Mouse (Mus musculus) limb, embryonic 13.5 days (tissue): ENCODE results near the gene Spata32. TPM values are rescaled to one million over a fixed set of nuclear protein-coding genes. Genes with fewer than 3 reads are reported as not detected.
A peak's percentile ranks its signal among the peaks of the same experiment; 100 is the strongest.

Experiments
- ATAC-seq: fragments of 200-750 bp; cut with Nextera tagmentation; 2 replicates; pipeline ENCODE4 v1.8.0; 2017; ENCODE audit warnings: low read depth, moderate number of reproducible peaks, moderate TSS enrichment; ENCODE audit not compliant: low FRiP score
- H3K27ac ChIP-seq: fragments of 300-500 bp; sonication (generic); 2 replicates; pipeline ENCODE4 v1.5.1; 2015; ENCODE audit warnings: inconsistent platforms, mild to moderate bottlenecking, moderate library complexity
- H3K27me3 ChIP-seq: fragments of 300-500 bp; sonication (generic); 2 replicates; pipeline ENCODE4 v1.6.1; 2015; ENCODE audit warnings: mild to moderate bottlenecking, inconsistent platforms
- H3K36me3 ChIP-seq: fragments of 300-500 bp; sonication (generic); 2 replicates; pipeline ENCODE4 v1.6.1; 2015; ENCODE audit warnings: inconsistent platforms, mild to moderate bottlenecking, moderate library complexity
- H3K4me1 ChIP-seq: fragments of 300-500 bp; sonication (generic); 2 replicates; pipeline ENCODE4 v1.6.1; 2015; ENCODE audit warnings: inconsistent platforms
- H3K4me2 ChIP-seq: fragments of 300-500 bp; sonication (generic); replicated peaks from 2 replicates; pipeline ENCODE4 v1.6.1; 2015; ENCODE audit warnings: inconsistent platforms, mild to moderate bottlenecking, moderate library complexity
- H3K4me3 ChIP-seq: fragments of 300-500 bp; sonication (generic); 2 replicates; pipeline ENCODE4 v1.5.1; 2015; ENCODE audit warnings: moderate library complexity, mild to moderate bottlenecking, inconsistent platforms
- H3K9ac ChIP-seq: fragments of 300-500 bp; sonication (generic); 2 replicates; pipeline ENCODE4 v1.6.1; 2015; ENCODE audit warnings: mild to moderate bottlenecking, inconsistent platforms
- H3K9me3 ChIP-seq: fragments of 300-500 bp; sonication (generic); 2 replicates; pipeline ENCODE4 v1.6.1; 2016; ENCODE audit warnings: inconsistent platforms
- WGBS: fragments of 180-500 bp; shearing (Covaris S2); methylation state at CpG from one replicate; pipeline ENCODE4 v1.1.7; 2015; 5-methylcytosine and 5-hydroxymethylcytosine counted together
- polyA plus RNA-seq: library from polyadenylated mRNA; unstranded; fragments of >200 nt; fragmentation: Nextera tagmentation; extraction: Ambion mirVana; gene quantifications from 2 replicates; pipeline ENCODE4 v1.2.1, GENCODE M21; 2015

Gene Spata32
- polyA plus RNA-seq, 1 experiment from 2014 or later = not detected

GRCm38 (mm10) chr11:103260034-103260433 lies 41.8 kb upstream of the Spata32 start:
- no peak overlapping the region for H3K27ac ChIP-seq
- H3K9ac ChIP-seq = no peak overlapping the region
- no peak overlapping the region for H3K4me2 ChIP-seq
- WGBS = 95% methylated on average over 5 of the region's 5 CpGs
- no peak for ATAC-seq
- H3K36me3 ChIP-seq = peaks cover 2% of the 10 kb centered on the region; the same call in 1 of the 2 replicates
- H3K4me3 ChIP-seq = no peak overlapping the region
- no peaks in the 10 kb centered on the region for H3K9me3 ChIP-seq
- H3K27me3 ChIP-seq = no peaks in the 10 kb centered on the region
- H3K4me1 ChIP-seq = peaks cover 28% of the 10 kb centered on the region

DNA sequence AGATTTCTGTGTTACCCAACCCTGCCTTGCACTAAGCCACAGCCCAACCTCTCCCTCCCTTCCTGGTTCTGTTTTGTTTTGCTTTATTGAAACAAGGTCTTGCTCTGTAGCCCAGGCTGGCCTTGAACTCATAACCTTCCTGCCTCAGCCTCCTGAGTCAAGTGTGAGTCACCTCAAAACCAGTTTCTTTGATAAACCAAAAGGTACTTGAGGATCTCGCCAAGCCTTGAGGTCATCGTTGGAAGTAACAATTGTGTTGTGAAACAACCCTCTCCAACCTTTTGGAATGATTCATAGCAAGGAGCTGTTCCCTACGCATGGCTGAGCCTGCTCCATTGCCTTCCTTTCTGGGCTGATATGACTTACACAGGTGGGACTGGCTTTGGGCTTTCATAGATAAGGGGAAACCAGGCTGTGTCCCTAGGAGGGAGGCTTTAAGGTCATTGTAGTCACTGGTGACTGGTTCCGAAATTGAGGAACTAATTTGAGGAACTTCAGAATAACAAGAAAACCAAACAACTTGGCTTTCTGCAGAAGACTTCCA lies 39.8 kb upstream of the Spata32 start:
- ATAC-seq = no peak
- no peaks in the 10 kb centered on the region for H3K9me3 ChIP-seq
- H3K9ac ChIP-seq = no peak overlapping the region
- peaks cover 11% of the 10 kb centered on the region; the same call in 1 of the 2 replicates for H3K4me1 ChIP-seq
- peaks cover 2% of the 10 kb centered on the region; the same call in 1 of the 2 replicates for H3K36me3 ChIP-seq
- H3K4me3 ChIP-seq = no peak overlapping the region
- H3K27me3 ChIP-seq = no peaks in the 10 kb centered on the region
- no peak overlapping the region for H3K4me2 ChIP-seq
- no peak overlapping the region for H3K27ac ChIP-seq
- WGBS = 85% methylated on average over 4 of the region's 4 CpGs

- Histone ChIP-seq H3K9me3 (no peaks in the 10 kb centered on the region), H3K9ac (no peak overlapping the region), H3K27me3 (no peaks in the 10 kb centered on the region), H3K27ac (no peak overlapping the region), H3K36me3 (no peaks in the 10 kb centered on the region), H3K4me3 (no peak overlapping the region), H3K4me1 (peaks cover 14% of the 10 kb centered on the region), H3K4me2 (no peak overlapping the region)
- ATAC-seq = no peak; the same call in 1 of the 2 replicates
- 68% methylated on average over 5 of the region's 5 CpGs for WGBS
These were observed 35.4 kb upstream of the Spata32 start for GRCm38 (mm10) chr11:103253605-103254004.

DNA sequence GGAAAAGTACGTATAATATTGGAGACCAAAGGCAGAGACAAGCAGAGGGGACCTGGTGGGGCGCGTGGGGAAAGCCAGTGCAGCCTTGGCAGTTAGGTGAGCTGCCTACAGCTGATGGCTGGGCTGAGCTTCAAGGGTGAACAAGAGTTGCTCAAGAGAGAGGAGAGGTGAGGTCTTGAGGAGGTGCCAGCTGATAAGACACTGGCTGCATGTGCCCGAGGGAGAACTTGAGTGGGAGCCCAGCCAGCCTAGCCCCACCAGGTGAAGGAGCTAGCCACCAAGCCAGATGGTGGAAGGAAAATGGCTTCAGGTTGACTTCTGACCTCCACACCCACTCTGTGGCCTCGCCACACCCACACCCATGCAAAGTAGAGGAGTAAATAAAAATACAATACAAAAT lies 34.1 kb upstream of the Spata32 start:
- ATAC-seq = no peak
- no peak overlapping the region for H3K4me2 ChIP-seq
- H3K4me3 ChIP-seq = no peak overlapping the region
- H3K36me3 ChIP-seq = no peaks in the 10 kb centered on the region
- no peaks in the 10 kb centered on the region for H3K27me3 ChIP-seq
- WGBS = 90% methylated on average over 5 of the region's 5 CpGs
- peaks cover 26% of the 10 kb centered on the region for H3K4me1 ChIP-seq
- no peak overlapping the region for H3K9ac ChIP-seq
- no peak overlapping the region for H3K27ac ChIP-seq
- H3K9me3 ChIP-seq = no peaks in the 10 kb centered on the region

DNA sequence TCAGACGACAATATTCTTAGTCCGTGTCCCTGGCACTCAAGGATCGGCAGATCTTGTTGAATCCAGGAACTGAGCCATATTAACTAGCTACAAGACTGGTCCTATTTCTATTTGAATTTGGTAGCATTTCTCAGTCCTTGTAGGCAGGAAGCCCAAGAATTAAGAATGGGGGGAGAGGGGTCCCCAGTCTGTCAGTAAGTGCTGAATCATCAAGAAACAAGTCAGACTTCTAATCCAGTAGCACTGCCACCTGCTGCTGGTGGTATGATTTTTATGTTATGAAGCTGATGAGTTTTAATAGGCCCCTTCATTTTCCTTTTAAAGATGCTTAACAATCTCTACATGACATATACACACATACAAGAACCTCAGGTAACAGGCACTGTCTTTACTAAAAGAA lies 32.1 kb upstream of the Spata32 start:
- WGBS = 95% methylated on average over 3 of the region's 3 CpGs
- H3K9ac ChIP-seq = no peak overlapping the region

GRCm38 (mm10) chr11:103249509-103249908 lies 31.3 kb upstream of the Spata32 start:
- H3K27me3 ChIP-seq = no peaks in the 10 kb centered on the region
- WGBS = 60% methylated on average over 6 of the region's 6 CpGs
- H3K36me3 ChIP-seq = no peaks in the 10 kb centered on the region
- H3K4me2 ChIP-seq = no peak overlapping the region
- no peak overlapping the region for H3K27ac ChIP-seq
- no peak overlapping the region for H3K4me3 ChIP-seq
- peaks cover 47% of the 10 kb centered on the region for H3K4me1 ChIP-seq
- no peaks in the 10 kb centered on the region for H3K9me3 ChIP-seq
- ATAC-seq = no peak
- no peak overlapping the region for H3K9ac ChIP-seq

More for the DNA sequence above, 32.1 kb upstream of the Spata32 start:
- H3K27ac ChIP-seq = no peak overlapping the region
- H3K36me3 ChIP-seq = no peaks in the 10 kb centered on the region
- no peak overlapping the region for H3K4me2 ChIP-seq
- H3K4me3 ChIP-seq = no peak overlapping the region
- no peaks in the 10 kb centered on the region for H3K27me3 ChIP-seq
- H3K9me3 ChIP-seq = no peaks in the 10 kb centered on the region
- no peak for ATAC-seq
- H3K4me1 ChIP-seq = peaks cover 42% of the 10 kb centered on the region

DNA sequence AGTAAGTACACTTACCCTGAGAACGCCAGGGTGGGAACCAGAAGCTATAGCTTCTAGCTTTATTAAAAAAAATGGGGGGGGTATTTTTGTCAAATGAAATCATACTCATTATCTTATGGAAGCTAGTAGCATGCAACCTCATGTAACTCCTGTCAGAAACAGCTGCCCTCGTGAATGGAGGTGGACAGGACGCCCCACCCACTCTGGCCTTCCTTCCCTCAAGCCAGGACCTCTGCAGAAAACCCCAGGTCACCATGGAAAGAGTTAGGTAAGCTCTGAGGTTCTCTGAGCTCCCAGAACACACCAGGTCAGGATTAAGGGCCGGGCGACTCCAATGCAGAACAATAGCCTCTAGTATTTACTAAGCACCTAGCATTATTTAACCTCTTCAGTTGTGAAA lies 30.6 kb upstream of the Spata32 start:
- Histone ChIP-seq H3K4me3 (no peak overlapping the region), H3K9ac (no peak overlapping the region), H3K4me2 (no peak overlapping the region), H3K27me3 (no peaks in the 10 kb centered on the region), H3K4me1 (peaks cover 50% of the 10 kb centered on the region), H3K36me3 (no peaks in the 10 kb centered on the region; the same call in 1 of the 2 replicates), H3K27ac (no peak overlapping the region), H3K9me3 (no peaks in the 10 kb centered on the region)
- no peak for ATAC-seq
- 60% methylated on average over 5 of the region's 5 CpGs for WGBS

- WGBS = 66% methylated on average over 11 of the region's 11 CpGs
- Histone ChIP-seq H3K4me2 (no peak overlapping the region), H3K4me3 (no peak overlapping the region), H3K9ac (no peak overlapping the region), H3K27me3 (no peaks in the 10 kb centered on the region), H3K36me3 (no peaks in the 10 kb centered on the region; the same call in 1 of the 2 replicates), H3K27ac (no peak overlapping the region; the same call in 1 of the 2 replicates), H3K9me3 (no peaks in the 10 kb centered on the region), H3K4me1 (peaks cover 50% of the 10 kb centered on the region)
- peak; percentile 72; the same call in 1 of the 2 replicates for ATAC-seq
These were observed 29.4 kb upstream of the Spata32 start for GRCm38 (mm10) chr11:103247504-103248177.

- Histone ChIP-seq H3K4me2 (no peak overlapping the region), H3K4me3 (no peak overlapping the region), H3K4me1 (peaks cover 51% of the 10 kb centered on the region), H3K27ac (0 out of 2 replicates have a peak overlapping the region, but pooled peaks have one; percentile 44), H3K9me3 (no peaks in the 10 kb centered on the region), H3K36me3 (no peaks in the 10 kb centered on the region; the same call in 1 of the 2 replicates), H3K27me3 (no peaks in the 10 kb centered on the region), H3K9ac (peak overlapping the region; percentile 26; the same call in 1 of the 2 replicates)
- WGBS = 67% methylated on average over 4 of the region's 4 CpGs
- ATAC-seq = 0 out of 2 replicates have a peak, but pooled peaks have one; percentile 16
These were observed 28.6 kb upstream of the Spata32 start for GRCm38 (mm10) chr11:103246731-103247290.

DNA sequence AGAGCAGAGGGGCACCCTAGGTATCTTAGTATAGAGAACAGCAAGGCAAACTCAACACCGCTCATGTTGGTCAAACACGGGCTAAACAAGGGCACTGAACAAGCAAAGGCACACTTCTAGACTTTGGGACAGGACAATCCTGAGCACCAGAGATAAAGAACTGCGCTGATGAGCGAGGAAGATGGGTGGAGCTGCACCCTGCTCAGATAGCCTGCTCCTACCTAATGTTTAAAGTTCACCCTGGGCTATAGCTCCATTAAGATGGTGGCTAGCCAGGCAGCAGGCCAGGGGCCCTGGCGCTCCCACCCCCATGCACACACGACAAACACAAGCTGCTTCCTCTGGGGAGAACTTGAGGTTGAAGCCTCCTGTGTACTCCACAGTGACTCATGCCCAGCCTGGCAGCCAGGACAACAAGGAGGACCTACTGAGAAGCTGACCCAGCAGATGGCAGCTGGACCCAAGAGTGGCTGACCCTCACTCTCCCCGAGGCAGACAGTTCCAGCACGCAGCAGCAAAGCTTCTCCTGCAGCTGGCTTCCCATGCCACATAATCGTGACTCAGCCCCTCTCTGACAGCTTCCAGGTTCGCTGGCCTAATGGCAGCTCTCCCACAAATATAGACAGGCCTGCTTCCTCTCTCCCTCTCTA lies 28.0 kb upstream of the Spata32 start:
- ATAC-seq = no peak
- Histone ChIP-seq H3K4me1 (peaks cover 57% of the 10 kb centered on the region), H3K27me3 (no peaks in the 10 kb centered on the region), H3K4me2 (no peak overlapping the region), H3K9ac (peak overlapping the region; percentile 26; the same call in 1 of the 2 replicates), H3K36me3 (no peaks in the 10 kb centered on the region; the same call in 1 of the 2 replicates), H3K9me3 (no peaks in the 10 kb centered on the region), H3K27ac (peak overlapping the region; percentile 44; the same call in 1 of the 2 replicates), H3K4me3 (no peak overlapping the region)
- WGBS = 65% methylated on average over 10 of the region's 10 CpGs

GRCm38 (mm10) chr11:103244856-103245255 lies 26.6 kb upstream of the Spata32 start:
- H3K4me3 ChIP-seq = no peak overlapping the region
- peaks cover 69% of the 10 kb centered on the region for H3K4me1 ChIP-seq
- peaks cover 4% of the 10 kb centered on the region for H3K36me3 ChIP-seq
- no peak for ATAC-seq
- no peaks in the 10 kb centered on the region for H3K27me3 ChIP-seq
- no peak overlapping the region for H3K4me2 ChIP-seq
- H3K9ac ChIP-seq = no peak overlapping the region
- H3K9me3 ChIP-seq = no peaks in the 10 kb centered on the region
- H3K27ac ChIP-seq = no peak overlapping the region
- 77% methylated on average over 4 of the region's 4 CpGs for WGBS

DNA sequence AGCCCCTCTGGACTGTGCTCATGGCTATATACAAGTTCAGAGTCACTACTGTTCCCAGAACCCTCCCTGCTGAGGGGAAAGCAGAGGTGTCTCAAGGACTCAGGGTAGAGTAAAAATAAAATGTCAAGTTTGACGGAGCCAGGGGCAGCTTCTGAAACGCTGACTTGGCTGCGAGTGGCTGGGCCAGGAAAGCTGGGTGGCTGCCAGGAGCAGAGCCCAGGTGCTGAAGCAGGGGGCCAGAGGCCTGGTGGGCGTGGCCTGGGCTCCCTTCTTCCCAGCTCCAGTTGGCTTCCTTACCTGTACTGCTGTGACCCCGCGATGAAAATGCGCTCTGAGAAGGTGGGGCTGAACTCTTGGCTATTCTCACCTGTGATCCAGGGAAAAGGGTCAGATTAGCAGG lies 22.5 kb upstream of the Spata32 start:
- H3K36me3 ChIP-seq = peaks cover 34% of the 10 kb centered on the region
- H3K9ac ChIP-seq = peak overlapping the region; percentile 45
- H3K9me3 ChIP-seq = no peaks in the 10 kb centered on the region
- H3K27ac ChIP-seq = peak overlapping the region; percentile 48; the same call in 1 of the 2 replicates
- no peak overlapping the region for H3K4me3 ChIP-seq
- 28% methylated on average over 7 of the region's 7 CpGs for WGBS
- no peaks in the 10 kb centered on the region for H3K27me3 ChIP-seq
- no peak for ATAC-seq
- peak overlapping the region; percentile 9; the same call in 1 of the 2 replicates for H3K4me2 ChIP-seq
- H3K4me1 ChIP-seq = peaks cover 36% of the 10 kb centered on the region
